Mouse (Mus musculus) midbrain, embryonic 16.5 days (tissue): ENCODE data around the gene Chchd3. TPM values are rescaled to one million over a fixed set of nuclear protein-coding genes. Genes with fewer than 3 reads are reported as not detected.

ENCODE experiments used
- ATAC-seq: fragments of 200-750 bp; cut with Nextera tagmentation; 2 replicates; pipeline ENCODE4 v1.8.0; 2017; ENCODE audit warnings: moderate TSS enrichment
- H3K27ac ChIP-seq: fragments of 300-500 bp; sonication (generic); 2 replicates; pipeline ENCODE4 v1.5.1; 2014; ENCODE audit warnings: mild to moderate bottlenecking, low read length, mixed read lengths
- H3K27me3 ChIP-seq: fragments of 300-500 bp; sonication (generic); 2 replicates; pipeline ENCODE4 v1.6.1; 2014; ENCODE audit warnings: low read depth, low read length, mixed read lengths; ENCODE audit not compliant: control insufficient read depth, insufficient read depth
- H3K36me3 ChIP-seq: fragments of 300-500 bp; sonication (generic); 2 replicates; pipeline ENCODE4 v1.6.1; 2014; ENCODE audit warnings: mild to moderate bottlenecking, low read length, moderate library complexity, mixed read lengths; ENCODE audit not compliant: control insufficient read depth, insufficient read depth
- H3K4me1 ChIP-seq: fragments of 300-500 bp; sonication (generic); 2 replicates; pipeline ENCODE4 v1.6.1; 2014; ENCODE audit warnings: mild to moderate bottlenecking, low read length, mixed read lengths; ENCODE audit not compliant: control insufficient read depth, insufficient read depth
- H3K4me2 ChIP-seq: fragments of 300-500 bp; sonication (generic); 2 replicates; pipeline ENCODE4 v1.6.1; 2014; ENCODE audit warnings: mild to moderate bottlenecking, low read length, mixed read lengths
- H3K4me3 ChIP-seq: fragments of 300-500 bp; sonication (generic); 2 replicates; pipeline ENCODE4 v1.5.1; 2014; ENCODE audit warnings: low read depth, mild to moderate bottlenecking, low read length, moderate library complexity, mixed read lengths
- H3K9ac ChIP-seq: fragments of 300-500 bp; sonication (generic); 2 replicates; pipeline ENCODE4 v1.6.1; 2014; ENCODE audit warnings: low read depth, low read length, mixed read lengths
- H3K9me3 ChIP-seq: fragments of 300-500 bp; sonication (generic); replicated peaks from 2 replicates; pipeline ENCODE4 v1.6.1; 2014; ENCODE audit warnings: mild to moderate bottlenecking, low read length, mixed read lengths; ENCODE audit not compliant: control insufficient read depth, poor library complexity, severe bottlenecking
- WGBS: fragments of 180-500 bp; shearing (Covaris S2); extraction: QIAGEN DNeasy Blood & Tissue Kit; methylation state at CpG from one replicate; pipeline ENCODE4 v1.1.7; 2014; 5-methylcytosine and 5-hydroxymethylcytosine counted together
- polyA plus RNA-seq: library from polyadenylated mRNA; unstranded; fragments of >200 nt; fragmentation: Nextera tagmentation; extraction: Ambion mirVana; gene quantifications from 2 replicates; pipeline ENCODE4 v1.2.1, GENCODE M21; 2015

The Chchd3 gene
- polyA plus RNA-seq, 1 experiment from 2014 or later: 104 TPM

- Histone ChIP-seq H3K4me1 (no peaks in the 10 kb centered on the region), H3K27me3 (no peaks in the 10 kb centered on the region), H3K9me3 (no peaks in the 10 kb centered on the region), H3K27ac (no peak overlapping the region), H3K36me3 (no peaks in the 10 kb centered on the region), H3K4me3 (no peak overlapping the region), H3K9ac (no peak overlapping the region), H3K4me2 (no peak overlapping the region)
- 88% methylated on average over 10 of the region's 10 CpGs for WGBS
- no peak for ATAC-seq
Measured at GRCm38 (mm10) chr6:32754524-32754923, 305.5 kb downstream of the Chchd3 start.

- 95% methylated on average over 1 of the region's 1 CpGs for WGBS
- H3K9me3 ChIP-seq: no peaks in the 10 kb centered on the region
- no peaks in the 10 kb centered on the region for H3K27me3 ChIP-seq
- no peak overlapping the region for H3K4me3 ChIP-seq
- H3K9ac ChIP-seq: no peak overlapping the region
- no peak overlapping the region for H3K27ac ChIP-seq
- no peaks in the 10 kb centered on the region for H3K36me3 ChIP-seq
- no peaks in the 10 kb centered on the region for H3K4me1 ChIP-seq
- no peak for ATAC-seq
- H3K4me2 ChIP-seq: no peak overlapping the region
Measured at GRCm38 (mm10) chr6:32749821-32750220, 310.2 kb downstream of the Chchd3 start.

GRCm38 (mm10) chr6:32748777-32749176 is 311.3 kb downstream of the Chchd3 start:
- Histone ChIP-seq H3K27me3 (no peaks in the 10 kb centered on the region), H3K9me3 (no peaks in the 10 kb centered on the region), H3K4me3 (no peak overlapping the region), H3K4me2 (no peak overlapping the region), H3K9ac (no peak overlapping the region), H3K27ac (no peak overlapping the region), H3K4me1 (no peaks in the 10 kb centered on the region), H3K36me3 (no peaks in the 10 kb centered on the region)
- 74% methylated on average over 6 of the region's 6 CpGs for WGBS
- ATAC-seq: no peak

GRCm38 (mm10) chr6:32747333-32747732 is 312.7 kb downstream of the Chchd3 start:
- Histone ChIP-seq H3K27me3 (no peaks in the 10 kb centered on the region), H3K9ac (no peak overlapping the region), H3K4me3 (no peak overlapping the region), H3K27ac (no peak overlapping the region), H3K4me1 (no peaks in the 10 kb centered on the region), H3K4me2 (no peak overlapping the region), H3K36me3 (no peaks in the 10 kb centered on the region), H3K9me3 (no peaks in the 10 kb centered on the region)
- 83% methylated on average over 2 of the region's 2 CpGs for WGBS
- no peak for ATAC-seq

Other genes starting within 250 kb of the Chchd3 start
- 48.7 and 52.1 TPM in 2 replicates for gene Exoc4, start 188.8 kb upstream of the Chchd3 start, polyA plus RNA-seq